Comparison of ENCODE assay signal across 24 mouse cellular contexts in the genomic region with DNA sequence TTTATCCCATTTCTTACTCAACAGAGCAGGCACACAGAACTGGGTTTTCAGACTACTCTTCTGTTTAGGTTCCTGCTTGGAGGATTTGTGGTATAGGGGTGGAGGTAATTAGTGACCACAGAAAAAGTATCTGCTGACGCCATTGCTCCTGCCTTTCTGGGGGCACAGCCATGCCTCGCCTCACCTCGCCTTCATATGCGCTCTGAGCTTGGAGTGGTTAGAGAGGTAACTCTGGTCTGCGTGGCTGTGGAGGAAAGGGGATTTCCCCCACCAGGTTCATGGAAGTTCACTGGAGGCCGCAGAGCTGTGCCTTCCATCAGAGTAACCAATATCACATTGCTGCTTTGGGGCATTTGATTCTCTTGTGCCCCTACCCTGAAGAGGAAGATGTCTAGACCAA.
DNase-seq lines count a peak whose midpoint lies in the region; ATAC-seq lines count a peak whose summit lies in the region.
"Had no signal": no experiment of that assay in that cellular context is flagged by ENCODE, and none has a peak within 500 bp of the region (broad histone marks: within the 10 kb centered on the region; RNA-seq: fewer than 3 reads in every experiment).

No protein-coding gene starts in this region.

- no peak overlapping the region for H3K9ac ChIP-seq in forebrain, embryonic 15.5 days (replicated peaks)
- H3K9ac ChIP-seq in forebrain, embryonic 14.5 days (ENCODE audit: low read length): no peak overlapping the region
- H3K9ac ChIP-seq in hindbrain, embryonic 13.5 days: no peak overlapping the region
- no peak overlapping the region for H3K9ac ChIP-seq in intestine, embryonic 16.5 days (ENCODE audit: low read depth, low read length)
- H3K9ac ChIP-seq: embryonic facial prominence, embryonic 12.5 days; embryonic facial prominence, embryonic 15.5 days; heart, embryonic 12.5 days; heart, embryonic 15.5 days had no signal

- ATAC-seq in forebrain, embryonic 15.5 days (replicated peaks): 0 out of 2 replicates have a peak, but pooled peaks have one; percentile 18
- ATAC-seq in forebrain, embryonic 14.5 days: no peak
- 0 out of 2 replicates have a peak, but pooled peaks have one; percentile 43 for ATAC-seq in hindbrain, embryonic 13.5 days (ENCODE audit: low FRiP score)
- ATAC-seq in activated CD4-positive, CD25-positive, alpha-beta regulatory T cell, adult 4 months: peak; percentile 32
- no peak for ATAC-seq in intestine, embryonic 16.5 days
- ATAC-seq: forebrain, embryonic 16.5 days; hindbrain, postnatal 0 days; inflammation-experienced regulatory T-cells, adult 6 months; intestine, postnatal 0 days had no signal

- 91% methylated on average over 6 of the region's 6 CpGs for WGBS in forebrain, embryonic 15.5 days
- WGBS in forebrain, embryonic 14.5 days: 91% methylated on average over 6 of the region's 6 CpGs
- WGBS in hindbrain, embryonic 13.5 days: 94% methylated on average over 6 of the region's 6 CpGs
- 91% methylated on average over 6 of the region's 6 CpGs for WGBS in hindbrain, embryonic 10.5 days
- 87% methylated on average over 6 of the region's 6 CpGs for WGBS in intestine, embryonic 16.5 days

- no peaks in the 10 kb centered on the region for H3K9me3 ChIP-seq in forebrain, embryonic 15.5 days
- no peaks in the 10 kb centered on the region for H3K9me3 ChIP-seq in forebrain, embryonic 14.5 days (replicated peaks; ENCODE audit: control insufficient read depth, low read length)
- no peaks in the 10 kb centered on the region for H3K9me3 ChIP-seq in hindbrain, embryonic 13.5 days
- 0 out of 2 replicates have a peak, but pooled peaks cover 2% of the 10 kb centered on the region for H3K9me3 ChIP-seq in hindbrain, embryonic 10.5 days
- no peaks in the 10 kb centered on the region for H3K9me3 ChIP-seq in intestine, embryonic 16.5 days (ENCODE audit: control insufficient read depth, low read length)
- H3K9me3 ChIP-seq: embryonic facial prominence, embryonic 12.5 days; embryonic facial prominence, embryonic 15.5 days; heart, embryonic 12.5 days; heart, embryonic 15.5 days had no signal

- no peak overlapping the region for H3K4me3 ChIP-seq in forebrain, embryonic 15.5 days
- H3K4me3 ChIP-seq in forebrain, embryonic 14.5 days (ENCODE audit: low read depth, low read length): no peak overlapping the region
- no peak overlapping the region for H3K4me3 ChIP-seq in hindbrain, embryonic 13.5 days
- H3K4me3 ChIP-seq in hindbrain, embryonic 10.5 days: no peak overlapping the region
- H3K4me3 ChIP-seq in intestine, embryonic 16.5 days (ENCODE audit: low read length): no peak overlapping the region
- H3K4me3 ChIP-seq: embryonic facial prominence, embryonic 12.5 days; embryonic facial prominence, embryonic 15.5 days; heart, embryonic 12.5 days; heart, embryonic 15.5 days had no signal

- no peak overlapping the region for H3K4me2 ChIP-seq in forebrain, embryonic 15.5 days (replicated peaks)
- no peak overlapping the region for H3K4me2 ChIP-seq in forebrain, embryonic 14.5 days (ENCODE audit: low read length)
- no peak overlapping the region for H3K4me2 ChIP-seq in hindbrain, embryonic 13.5 days
- no peak overlapping the region for H3K4me2 ChIP-seq in intestine, embryonic 16.5 days (ENCODE audit: low read depth, low read length)
- H3K4me2 ChIP-seq: embryonic facial prominence, embryonic 12.5 days; embryonic facial prominence, embryonic 15.5 days; heart, embryonic 12.5 days; heart, embryonic 15.5 days had no signal

- no peak for DNase-seq in forebrain, embryonic 14.5 days (ENCODE audit: low spot score)
- no peak for DNase-seq in hindbrain, embryonic 10.5 days (ENCODE audit: low spot score)
- DNase-seq in CD4-positive, CD25-positive, alpha-beta regulatory T cell, adult 2 months (ENCODE audit: low read depth, low spot score): peak; percentile 13
- DNase-seq: adrenal gland, postnatal 10 days; adrenal gland, postnatal 36 days; cerebellum, adult 2 months; cerebellum, adult 9-11 months; cerebellum, postnatal 25 days; gastrocnemius, postnatal 10 days; gastrocnemius, postnatal 36 days; heart, postnatal 10 days; heart, postnatal 36 days had no signal

- H3K27ac ChIP-seq in forebrain, embryonic 15.5 days (replicated peaks): no peak overlapping the region
- H3K27ac ChIP-seq in forebrain, embryonic 14.5 days (ENCODE audit: low read depth, low read length): no peak overlapping the region
- no peak overlapping the region for H3K27ac ChIP-seq in hindbrain, embryonic 13.5 days
- no peak overlapping the region for H3K27ac ChIP-seq in hindbrain, embryonic 10.5 days
- H3K27ac ChIP-seq in intestine, embryonic 16.5 days (ENCODE audit: low read length): no peak overlapping the region
- H3K27ac ChIP-seq: embryonic facial prominence, embryonic 12.5 days; embryonic facial prominence, embryonic 15.5 days; heart, embryonic 15.5 days; hindbrain, postnatal 0 days had no signal

- no peaks in the 10 kb centered on the region for H3K27me3 ChIP-seq in forebrain, embryonic 15.5 days
- H3K27me3 ChIP-seq in forebrain, embryonic 14.5 days (replicated peaks; ENCODE audit: control insufficient read depth, insufficient read depth, low read length): no peaks in the 10 kb centered on the region
- H3K27me3 ChIP-seq in hindbrain, embryonic 13.5 days: no peaks in the 10 kb centered on the region
- H3K27me3 ChIP-seq in hindbrain, embryonic 10.5 days (ENCODE audit: insufficient read depth, poor library complexity, severe bottlenecking): no peaks in the 10 kb centered on the region
- H3K27me3 ChIP-seq in intestine, embryonic 16.5 days (replicated peaks; ENCODE audit: control insufficient read depth, insufficient read depth, low read length): no peaks in the 10 kb centered on the region
- H3K27me3 ChIP-seq: embryonic facial prominence, embryonic 12.5 days; embryonic facial prominence, embryonic 15.5 days; heart, embryonic 12.5 days; heart, embryonic 15.5 days had no signal

- peaks cover 10% of the 10 kb centered on the region; the same call in 1 of the 2 replicates for H3K36me3 ChIP-seq in forebrain, embryonic 15.5 days
- peaks cover 8% of the 10 kb centered on the region for H3K36me3 ChIP-seq in forebrain, embryonic 14.5 days (ENCODE audit: control insufficient read depth, insufficient read depth, low read length)
- H3K36me3 ChIP-seq in hindbrain, embryonic 13.5 days: peaks cover 16% of the 10 kb centered on the region
- peaks cover 31% of the 10 kb centered on the region for H3K36me3 ChIP-seq in hindbrain, embryonic 10.5 days
- no peaks in the 10 kb centered on the region for H3K36me3 ChIP-seq in intestine, embryonic 16.5 days (ENCODE audit: control insufficient read depth, insufficient read depth, low read length)

- no peaks in the 10 kb centered on the region; the same call in 1 of the 2 replicates for H3K4me1 ChIP-seq in forebrain, embryonic 15.5 days
- no peaks in the 10 kb centered on the region for H3K4me1 ChIP-seq in forebrain, embryonic 14.5 days (ENCODE audit: control insufficient read depth, insufficient read depth, low read length)
- peaks cover 22% of the 10 kb centered on the region for H3K4me1 ChIP-seq in hindbrain, embryonic 13.5 days (replicated peaks)
- H3K4me1 ChIP-seq in hindbrain, embryonic 10.5 days (replicated peaks): peaks cover 28% of the 10 kb centered on the region
- peaks cover 6% of the 10 kb centered on the region for H3K4me1 ChIP-seq in intestine, embryonic 16.5 days (ENCODE audit: control insufficient read depth, insufficient read depth, low read length)

Comparison
In these comparisons a context has a peak if more than half of its experiments do, and no peak if none do; other contexts are left out.
1. ATAC-seq: peak in forebrain, embryonic 15.5 days (single experiment), hindbrain, embryonic 13.5 days (single experiment) and activated CD4-positive, CD25-positive, alpha-beta regulatory T cell, adult 4 months (single experiment); none in forebrain, embryonic 14.5 days (single experiment) and intestine, embryonic 16.5 days (single experiment).